Mouse (Mus musculus): ENCODE measurements around the gene Tescl.

Tescl gene

DNA sequence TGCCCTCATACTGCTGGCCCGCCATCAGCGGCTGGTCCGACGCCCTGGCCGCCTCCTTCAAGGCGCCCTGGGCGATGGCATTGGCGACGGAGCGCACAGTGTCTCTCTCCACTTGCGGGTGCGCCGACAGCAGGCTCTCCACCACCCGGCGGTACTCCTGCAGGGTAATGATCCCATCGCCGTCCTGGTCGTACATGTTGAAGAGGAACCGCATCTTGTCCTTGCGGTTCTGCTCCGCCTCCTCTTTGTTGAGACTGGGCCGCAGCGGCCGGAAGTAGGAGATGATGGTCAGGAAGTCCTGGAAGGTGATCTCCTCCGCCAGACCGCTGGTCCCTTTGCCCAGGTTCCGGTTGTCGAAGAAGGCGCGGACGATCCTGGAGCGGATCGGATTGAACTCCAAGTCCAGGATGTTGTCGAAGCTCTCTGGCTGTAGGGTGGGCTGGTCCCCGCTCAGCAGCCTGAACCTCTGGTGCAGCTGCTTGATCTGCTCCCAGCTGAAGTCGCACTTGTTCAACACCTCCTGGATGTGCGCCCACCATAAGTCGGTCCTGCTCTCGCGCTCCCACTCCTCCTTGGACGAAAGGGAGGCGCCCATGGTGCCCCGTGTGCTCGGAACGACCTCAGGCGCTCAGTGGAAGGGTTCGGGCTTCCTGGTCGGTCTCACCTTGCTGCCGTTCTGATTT lies at the start of gene Tescl:
TSS of gene Tescl (minus strand) at position 633 of the 683 bp plus-strand sequence.
- DNase-seq = peak; percentile 48 to 52

GRCm38 (mm10) chr7:24382730-24383372 lies 49.1 kb upstream of the Tescl start:
- DNase-seq = no peak

DNA sequence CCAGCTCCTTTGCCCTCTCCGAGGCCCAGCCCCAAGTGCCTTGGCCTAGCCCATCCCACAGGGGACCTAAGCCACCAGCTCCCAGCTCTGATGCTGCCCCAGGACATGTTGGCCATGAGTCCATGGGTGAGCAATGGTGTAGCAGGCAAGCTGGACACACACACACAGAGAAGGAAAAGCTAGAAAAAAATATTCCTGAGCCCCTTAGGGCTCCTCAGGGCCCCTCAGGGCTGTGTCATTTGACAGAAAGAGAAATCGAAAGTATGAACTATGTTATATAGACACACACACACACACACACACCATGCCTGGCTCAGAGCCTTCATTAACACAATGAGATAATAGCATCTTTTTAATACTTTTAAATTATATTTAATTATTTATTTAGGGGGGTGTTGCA lies 46.6 kb upstream of the Tescl start:
- no peak for DNase-seq

GRCm38 (mm10) chr7:24379934-24380333 lies 46.2 kb upstream of the Tescl start:
- no peak for DNase-seq

DNA sequence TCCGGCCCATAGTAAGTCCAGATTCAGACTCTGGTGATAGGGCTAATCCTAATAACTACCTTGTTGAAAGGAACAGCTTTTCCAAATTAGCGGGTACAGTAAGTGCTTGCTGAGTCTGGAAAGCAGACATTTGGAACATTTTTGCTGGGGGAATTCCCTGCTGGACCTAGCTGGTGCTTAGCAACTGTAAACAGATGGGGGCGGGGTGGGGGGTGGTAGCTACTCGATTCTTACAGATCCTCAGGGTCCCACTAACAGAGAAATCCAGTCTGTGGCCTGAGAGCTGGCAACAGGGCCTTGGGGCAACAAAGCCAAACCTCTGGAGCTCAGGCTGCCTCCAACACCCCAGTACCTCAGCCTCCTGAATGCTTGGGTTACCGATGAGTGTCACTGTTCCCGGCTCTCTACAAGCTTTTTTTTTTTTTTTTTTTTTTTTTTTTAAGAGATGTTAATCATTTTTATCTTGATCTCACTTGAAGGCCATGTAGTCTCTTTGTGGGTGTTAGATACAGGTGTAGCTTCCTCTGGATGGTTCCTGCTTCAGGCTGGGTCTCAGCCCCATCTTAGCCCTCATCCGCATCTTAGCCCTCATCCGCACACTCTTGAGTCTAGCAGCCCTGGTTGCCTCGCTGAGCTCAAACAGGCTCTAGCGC lies 44.4 kb upstream of the Tescl start:
- DNase-seq = no peak

DNA sequence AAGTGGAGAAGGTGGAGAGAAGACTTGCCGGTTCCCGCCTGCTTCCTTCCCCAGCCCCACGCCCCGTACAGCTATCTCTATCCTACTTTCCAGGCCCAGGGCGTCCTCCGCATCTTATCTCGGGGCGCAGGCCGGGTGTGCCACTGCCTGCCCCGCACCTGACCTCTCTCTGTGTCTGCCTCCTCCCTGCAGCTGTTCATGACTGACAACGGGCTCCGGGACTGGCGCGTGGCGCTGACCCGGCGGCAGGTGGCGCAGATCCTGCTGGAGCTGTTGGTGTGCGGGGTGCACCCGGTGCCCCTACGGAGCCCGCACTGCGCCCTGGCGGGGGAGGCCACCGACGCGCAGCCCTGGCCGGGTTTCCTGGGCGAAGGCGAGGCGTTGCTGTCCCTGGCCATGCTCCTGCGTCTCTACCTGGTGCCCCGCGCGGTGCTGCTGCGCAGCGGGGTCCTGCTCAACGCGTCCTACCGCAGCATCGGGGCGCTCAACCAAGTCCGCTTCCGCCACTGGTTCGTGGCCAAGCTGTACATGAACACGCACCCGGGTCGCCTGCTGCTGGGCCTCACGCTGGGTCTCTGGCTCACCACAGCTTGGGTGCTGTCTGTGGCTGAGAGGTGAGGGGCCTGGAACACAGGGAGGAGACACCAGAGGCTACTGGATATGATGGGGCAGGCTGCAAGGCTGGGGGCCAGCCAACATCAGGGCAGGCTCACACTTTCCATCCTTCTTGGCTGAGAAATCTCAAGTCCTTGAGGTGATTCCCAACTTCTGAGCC lies 43.5 kb upstream of the Tescl start:
- peak; percentile 49 to 51 for DNase-seq

DNA sequence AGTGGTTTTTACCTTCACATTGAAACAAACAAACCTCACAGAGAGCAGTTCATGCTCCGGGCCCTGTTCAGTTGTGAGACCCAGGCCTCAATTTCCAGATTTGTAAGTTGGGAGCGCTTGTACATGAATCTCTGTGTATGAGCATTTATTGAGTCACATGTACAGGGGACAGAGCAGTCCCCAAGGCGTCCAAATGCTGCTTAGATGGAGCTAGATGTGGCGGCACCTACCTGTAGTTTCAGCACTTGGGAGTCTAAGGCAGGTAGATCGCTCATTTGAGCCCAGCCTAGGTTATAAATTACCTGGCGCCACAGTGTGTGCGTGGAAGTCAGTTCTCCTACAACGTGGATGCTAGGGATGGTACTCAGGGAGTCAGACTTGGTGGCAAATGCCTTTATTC lies 42.7 kb upstream of the Tescl start:
- no peak for DNase-seq

GRCm38 (mm10) chr7:24373538-24374379 lies 40.0 kb upstream of the Tescl start:
- peak; percentile 59 to 62 for DNase-seq

- DNase-seq = no peak
Observed at GRCm38 (mm10) chr7:24372786-24373185, 39.0 kb upstream of the Tescl start.

DNA sequence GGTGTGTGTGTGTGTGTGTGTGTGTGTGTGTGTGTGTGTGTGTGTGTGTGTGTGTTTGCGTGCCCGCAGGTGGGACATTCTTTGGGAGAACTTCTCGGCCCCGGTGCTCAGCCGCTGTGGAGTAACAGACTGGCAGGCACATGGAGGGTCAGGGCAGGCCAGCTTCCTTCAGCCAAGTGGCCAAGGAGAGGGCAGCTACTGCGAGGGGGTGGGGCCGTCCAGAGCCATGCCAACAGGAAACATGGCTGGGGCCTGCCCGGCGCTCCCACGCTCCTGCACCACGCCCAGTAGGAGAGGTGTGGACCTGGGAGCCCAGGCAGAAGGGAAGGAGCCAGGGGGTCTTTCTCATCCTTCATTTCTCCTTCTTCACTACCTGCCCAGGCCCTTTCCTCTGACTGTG lies 38.6 kb upstream of the Tescl start:
- no peak for DNase-seq

GRCm38 (mm10) chr7:24371809-24372145 lies 38.0 kb upstream of the Tescl start:
- DNase-seq = no peak

GRCm38 (mm10) chr7:24371012-24371808 lies 37.5 kb upstream of the Tescl start:
- DNase-seq = no peak

DNA sequence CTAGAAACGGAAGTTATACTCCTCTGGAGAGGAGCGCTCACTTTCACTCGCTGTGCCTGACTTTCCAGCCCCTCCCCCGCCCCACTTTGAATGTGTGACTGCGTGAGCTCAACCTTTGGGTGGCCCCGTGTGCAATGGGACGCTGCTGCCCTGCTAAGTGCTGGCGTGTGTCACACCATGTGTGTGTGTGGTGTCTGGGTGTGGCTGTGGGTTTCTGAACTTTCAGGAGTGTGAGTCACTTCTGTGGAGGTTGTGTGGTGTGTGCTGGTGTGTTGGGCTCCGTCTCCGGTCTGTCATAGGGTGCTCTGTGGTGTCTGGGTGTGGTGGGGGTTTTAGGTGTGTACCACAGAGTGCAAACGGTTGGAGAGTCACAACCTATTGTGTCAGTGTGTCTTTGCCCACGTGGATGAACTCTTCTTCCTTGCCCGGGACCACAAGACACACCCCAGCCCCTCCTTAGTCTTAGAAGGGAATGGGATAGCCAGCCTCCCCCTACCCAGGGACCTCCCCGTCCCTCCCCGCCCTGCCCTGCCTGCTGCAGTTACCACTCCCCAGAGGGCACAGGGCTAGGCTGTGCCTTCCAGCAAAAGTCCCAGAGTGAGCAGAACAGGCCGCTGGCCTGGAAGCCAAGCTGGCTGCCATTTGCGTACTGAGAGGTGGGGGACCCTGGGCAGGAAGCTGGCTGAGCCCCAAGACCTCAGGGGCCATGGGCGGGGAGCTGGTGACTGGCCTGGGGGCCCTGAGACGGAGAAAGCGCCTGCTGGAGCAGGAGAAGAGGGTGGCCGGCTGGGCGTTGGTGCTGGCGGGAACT lies 36.2 kb upstream of the Tescl start, which contains the start of gene Kcnn4:
TSS of gene Kcnn4 (plus strand) at position 533 of the 811 bp plus-strand sequence.
- DNase-seq = no peak

DNA sequence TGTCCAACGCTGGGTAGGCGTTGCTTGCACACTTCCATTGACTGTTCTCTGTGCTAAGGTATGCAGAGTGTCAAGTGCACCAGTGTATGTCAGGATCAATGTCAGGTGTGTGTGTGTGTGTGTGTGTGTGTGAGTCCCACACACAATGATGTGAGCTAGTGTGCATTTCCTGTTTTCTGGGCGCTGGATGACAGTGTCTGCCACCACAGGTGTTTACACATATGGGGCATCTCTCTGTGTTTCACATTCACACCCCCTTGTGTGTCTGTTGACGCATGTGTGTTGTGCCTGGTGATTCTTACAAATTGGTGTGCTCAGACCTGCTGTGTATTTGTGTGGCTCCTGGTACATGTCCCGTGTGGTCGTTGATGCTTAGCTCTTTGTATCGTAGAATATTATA lies 35.2 kb upstream of the Tescl start:
- DNase-seq = no peak

DNA sequence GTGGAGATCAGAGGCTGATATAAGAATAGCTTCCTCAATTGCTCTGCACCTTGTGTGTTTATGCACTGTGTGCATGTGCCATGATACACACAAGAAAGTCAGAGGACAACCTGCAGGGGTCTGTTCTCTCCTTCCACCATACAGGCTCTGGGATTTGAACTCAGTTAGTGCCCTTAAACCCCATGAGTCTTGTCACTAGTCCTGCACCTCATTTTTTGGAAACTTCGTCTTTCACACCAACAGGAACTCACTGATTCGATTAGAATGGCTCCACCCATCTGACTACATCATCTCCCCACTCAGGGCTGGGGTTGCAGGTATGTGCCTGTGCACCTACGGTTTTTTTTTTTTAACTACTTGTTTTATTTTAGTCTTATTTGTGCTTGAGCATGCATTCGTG lies 34.5 kb upstream of the Tescl start:
- DNase-seq = no peak

GRCm38 (mm10) chr7:24366716-24367632 lies 33.2 kb upstream of the Tescl start:
- no peak for DNase-seq

DNA sequence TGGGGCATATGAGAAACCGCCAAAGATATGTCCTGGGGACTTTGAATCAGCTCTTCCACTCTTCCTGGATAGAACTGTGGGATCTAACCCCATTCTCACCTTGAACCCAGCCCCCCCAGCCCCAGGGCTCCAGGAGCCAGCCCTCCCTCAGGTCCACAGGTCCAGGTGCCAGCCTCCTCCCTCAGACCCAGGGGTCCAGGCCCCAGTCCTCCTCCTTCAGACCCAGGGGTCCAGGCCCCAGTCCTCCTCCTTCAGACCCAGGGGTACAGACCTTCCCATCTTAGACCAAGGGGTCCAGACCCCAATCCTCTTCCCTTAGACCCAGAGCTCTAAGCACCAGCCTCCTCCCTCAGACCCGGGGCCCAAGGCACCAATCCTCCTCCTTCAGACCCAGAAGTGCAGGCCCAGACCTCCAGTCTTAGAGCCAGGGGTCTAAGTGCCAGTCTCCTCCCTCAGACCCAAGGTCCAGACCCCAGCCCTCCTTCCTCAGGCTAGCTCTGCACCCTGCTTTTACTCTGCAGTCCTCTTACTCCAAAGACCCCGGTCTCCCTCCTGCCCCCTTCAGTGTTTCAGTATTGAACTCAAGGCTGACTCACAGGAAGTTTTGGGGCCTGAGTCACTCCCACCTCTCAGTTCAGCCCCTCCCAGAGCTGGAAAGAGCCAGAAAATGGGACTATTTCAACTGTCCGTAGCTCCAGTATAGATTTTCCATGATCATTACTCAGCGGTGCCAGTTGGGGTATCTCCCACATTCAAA lies 31.7 kb upstream of the Tescl start:
- DNase-seq = no peak

DNA sequence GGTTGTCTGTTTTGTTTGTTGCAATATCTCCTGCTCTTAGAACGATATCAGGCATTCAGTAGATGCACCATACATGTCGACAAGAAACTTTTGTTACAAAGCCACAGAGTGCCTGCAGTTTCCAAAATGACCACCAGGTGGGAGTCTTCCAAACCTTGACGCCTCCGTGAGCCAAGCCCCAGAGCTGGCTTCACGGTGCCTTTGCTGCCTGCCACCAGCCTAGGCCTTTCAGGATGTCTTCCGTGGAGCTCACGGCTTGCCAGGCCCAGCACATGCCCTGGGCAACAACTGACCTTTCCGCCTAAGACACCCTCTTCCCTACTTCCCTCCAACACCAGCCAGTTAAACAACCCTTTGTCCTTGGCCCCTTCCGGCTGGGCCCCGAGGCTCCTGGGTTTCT lies 31.1 kb upstream of the Tescl start:
- peak; percentile 93 to 95 for DNase-seq

DNA sequence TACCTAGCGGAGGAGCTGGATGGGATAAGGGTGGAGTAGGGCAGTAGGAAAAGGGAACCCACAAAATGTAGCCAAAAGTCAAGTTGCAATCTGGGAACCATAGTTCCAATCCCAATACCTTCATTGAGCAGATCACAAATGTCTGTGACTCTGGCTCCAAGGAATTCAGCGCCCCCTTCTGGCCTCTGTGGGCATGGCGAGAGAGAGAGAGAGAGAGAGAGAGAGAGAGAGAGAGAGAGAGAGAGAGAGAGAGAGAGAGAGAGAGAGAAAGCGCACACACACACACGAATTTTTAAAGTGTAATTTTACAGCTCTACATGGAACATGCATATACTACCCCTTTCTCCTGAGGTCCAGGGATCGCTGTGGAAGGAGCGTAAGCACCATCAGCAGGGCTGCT lies 29.5 kb upstream of the Tescl start:
- DNase-seq = peak; percentile 44 to 77

Measured in cerebellum, postnatal 14 days (tissue).